Mouse (Mus musculus) gastrocnemius, postnatal 14 days (tissue): ENCODE data around the gene Vmn2r37. TPM values are rescaled to one million over a fixed set of nuclear protein-coding genes. Genes with fewer than 3 reads are reported as not detected.
"Not testable (repeated sequence)": the region's sequence is repeated elsewhere in the genome, so short reads cannot be mapped to it uniquely, and the experiment has no call there.

ENCODE experiments used
- DNase-seq: peaks from one replicate; pipeline ENCODE4 v3.0.0; 2021; ENCODE audit warnings: mixed read lengths
- intact Hi-C: fragments of 180-260 bp; cut with DNase I; formaldehyde crosslinking; loops from one replicate; pipeline ENCODE4 v1.15.1; 2025; ENCODE audit warnings: low total_unique reads
- long read RNA-seq, 2 experiments: library from polyadenylated mRNA; stranded (forward); transcript quantifications; one replicate each; pipeline ENCODE4 v2.0.0; 2021
- total RNA-seq, 2 experiments: library from RNA; stranded (reverse); gene quantifications; 2 replicates each; pipeline ENCODE4 v1.2.3; 2021

Gene Vmn2r37
- total RNA-seq: not detected
- long read RNA-seq, experiment 1: 0 reads
- long read RNA-seq, experiment 2: 0 reads

DNA sequence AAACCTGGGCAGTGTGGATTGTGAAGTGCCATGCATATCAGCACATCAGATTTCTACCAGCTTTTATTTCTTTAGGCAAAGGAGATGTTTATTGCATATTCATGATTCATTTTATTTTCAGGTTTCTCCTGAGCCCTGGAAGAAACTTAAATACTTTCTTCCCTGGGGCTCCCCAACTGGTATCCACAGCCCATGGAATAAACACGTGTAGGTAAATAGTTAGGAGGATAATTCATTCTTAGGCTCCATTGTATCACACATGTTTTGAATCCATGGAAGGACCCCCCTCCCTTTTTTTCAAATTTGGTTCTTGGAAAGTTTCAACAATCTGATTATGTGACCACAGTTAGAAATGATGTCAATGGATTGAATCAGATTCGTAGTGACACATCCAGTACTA, at the start of gene Vmn2r37:
TSS of gene Vmn2r37 (minus strand) at position 101 of the 400 bp plus-strand sequence.
- intact Hi-C loops, DNase-seq: not testable (repeated sequence)

Other genes with a start within 250 kb of the Vmn2r37 start
- not detected for gene Vmn2r39, start 192.9 kb downstream of the Vmn2r37 start, total RNA-seq
- not detected for gene Vmn2r38, start 125.8 kb downstream of the Vmn2r37 start, total RNA-seq